11 mouse cellular contexts compared by ENCODE assay signal in the genomic region with DNA sequence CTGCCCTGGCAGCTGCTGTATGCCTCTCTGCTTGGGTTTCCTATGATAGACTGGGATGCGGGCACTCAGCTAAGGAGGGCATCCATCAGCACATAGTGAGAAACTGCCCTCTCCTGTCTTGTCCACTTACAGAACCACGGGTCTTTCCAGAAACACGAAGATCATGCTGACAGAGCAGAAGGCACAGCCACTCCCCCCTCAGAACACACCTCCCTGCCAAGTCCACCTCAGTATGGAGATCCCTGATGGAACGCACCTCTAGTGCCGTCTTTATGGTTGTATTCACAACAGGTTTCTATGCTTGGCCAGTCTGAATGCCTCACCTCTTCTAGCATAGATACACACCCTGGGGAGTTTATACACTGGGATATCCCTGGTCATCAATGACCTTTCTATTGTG.
DNase-seq lines count a peak whose midpoint lies in the region.
"Had no signal": no experiment of that assay in that cellular context is flagged by ENCODE, and none has a peak within 500 bp of the region (broad histone marks: within the 10 kb centered on the region; RNA-seq: fewer than 3 reads in every experiment).

No protein-coding gene starts in this region.

- peak; percentile 39 to 56 for DNase-seq in cerebellum, postnatal 10 days
- no peak for DNase-seq in cerebellum, adult 11 months
- DNase-seq in cerebellum, postnatal 14 days, result peak; percentile 28 to 54
- no peak for DNase-seq in cerebellum, postnatal 36 days
- DNase-seq: adrenal gland, adult 8-10 months; adrenal gland, postnatal 10 days; adrenal gland, postnatal 14 days; adrenal gland, postnatal 25 days; B cell, adult 2 months; cerebellum, adult 11-12 months; cerebellum, adult 2 months had no signal

Comparison
In these comparisons a context has a peak if more than half of its experiments do, and no peak if none do; other contexts are left out.
1. DNase-seq: peak in cerebellum, postnatal 10 days (2 of 2) and cerebellum, postnatal 14 days (2 of 2); none in cerebellum, adult 11 months (single experiment) and cerebellum, postnatal 36 days (0 of 2).